Mouse (Mus musculus): ENCODE measurements at regions not wholly inside any gene's neighbourhood (a gene's known extent, or its start where the extent isn't known, plus 50 kb on each side); places are given as distances from the start of the nearest gene placed in this dataset.

- TF ChIP-seq EP300 (IDR thresholded peaks at IDR 0.05) (no peak), CTCF (IDR thresholded peaks at IDR 0.05) (no peak)
Observed at GRCm38 (mm10) chr6:140297969-140298554, 125.8 kb upstream of the Plekha5 start.

Measured in lung, postnatal 0 days (tissue).